Mouse (Mus musculus) heart, adult 2 months (tissue): ENCODE data around the gene Bmp7. TPM values are rescaled to one million over a fixed set of nuclear protein-coding genes. Genes with fewer than 3 reads are reported as not detected.
A peak's percentile ranks its signal among the peaks of the same experiment; 100 is the strongest.

Experiments
- DNase-seq, 2 experiments: peaks; one replicate each; pipeline ENCODE4 v3.0.0; 2021
- H3K27ac ChIP-seq: fragments of 200-600 bp; 2 replicates; pipeline ENCODE4 v1.8.1; 2022
- H3K27me3 ChIP-seq: fragments of 200-500 bp; 2 replicates; pipeline ENCODE4 v1.6.1; 2012; ENCODE audit warnings: mild to moderate bottlenecking, low read length, inconsistent platforms, mixed read lengths; ENCODE audit not compliant: control insufficient read depth, insufficient read depth
- H3K36me3 ChIP-seq: fragments of 200-500 bp; 2 replicates; pipeline ENCODE4 v1.6.1; 2012; ENCODE audit warnings: low read length, inconsistent platforms; ENCODE audit not compliant: control insufficient read depth, insufficient read depth
- H3K4me1 ChIP-seq: fragments of 200-500 bp; 2 replicates; pipeline ENCODE4 v1.6.1; 2011; ENCODE audit warnings: low read length; ENCODE audit not compliant: control insufficient read depth, insufficient read depth
- H3K4me3 ChIP-seq: fragments of 200-600 bp; 2 replicates; pipeline ENCODE4 v1.8.1; 2022
- H3K79me2 ChIP-seq: fragments of 200-500 bp; replicated peaks from 2 replicates; pipeline ENCODE4 v1.6.1; 2012; ENCODE audit warnings: mild to moderate bottlenecking, inconsistent platforms, low read length, moderate library complexity, mixed read lengths; ENCODE audit not compliant: control insufficient read depth, insufficient read depth
- H3K9ac ChIP-seq: fragments of 200-500 bp; 2 replicates; pipeline ENCODE4 v1.6.1; 2012; ENCODE audit warnings: low read depth, mild to moderate bottlenecking, control low read depth, inconsistent platforms, low read length, mixed read lengths
- CTCF ChIP-seq: fragments of 200-600 bp; IDR thresholded peaks from 2 replicates; pipeline ENCODE4 v1.8.1; 2022; ENCODE audit warnings: antibody characterized with exemption, mild to moderate bottlenecking, moderate library complexity
- EP300 ChIP-seq: fragments of 200-500 bp; IDR thresholded peaks from 2 replicates; pipeline ENCODE4 v1.6.1; 2011; ENCODE audit warnings: low read depth, low read length, control low read depth; ENCODE audit not compliant: insufficient read depth
- POLR2A ChIP-seq: fragments of 200-500 bp; IDR thresholded peaks from 2 replicates; pipeline ENCODE4 v1.6.1; 2011; ENCODE audit warnings: mild to moderate bottlenecking, low read depth, low read length, control low read depth; ENCODE audit not compliant: insufficient read depth
- WGBS: fragments of 180-500 bp; shearing (Covaris S2); methylation state at CpG from one replicate; pipeline ENCODE4 v1.1.7; 2018; 5-methylcytosine and 5-hydroxymethylcytosine counted together
- intact Hi-C: fragments of 180-260 bp; cut with DNase I; formaldehyde crosslinking; loops from one replicate; pipeline ENCODE4 v1.15.1; 2025
- polyA plus RNA-seq: library from polyadenylated mRNA; depleted of rRNA; stranded (reverse); fragments of >200 nt; gene quantifications from 2 replicates; pipeline ENCODE4 v1.2.3, GENCODE M21; 2012
- total RNA-seq, 2 experiments: library from RNA; stranded (reverse); gene quantifications; 2 replicates each; pipeline ENCODE4 v1.2.3; 2021

Bmp7 gene
- total and polyA plus RNA-seq, 3 experiments = 0.86 to 2.1 (median 0.94) TPM

- Histone ChIP-seq H3K9ac (no peak overlapping the region), H3K36me3 (no peaks in the 10 kb centered on the region), H3K27me3 (no peaks in the 10 kb centered on the region), H3K27ac (no peak overlapping the region), H3K4me3 (no peak overlapping the region), H3K79me2 (no peaks in the 10 kb centered on the region), H3K4me1 (no peaks in the 10 kb centered on the region)
- intact Hi-C loops = no loop called here
- TF ChIP-seq CTCF = no peak
- no peak for TF ChIP-seq POLR2A
- no peak for TF ChIP-seq EP300
- 71% methylated on average over 6 of the region's 6 CpGs for WGBS
- no peak for DNase-seq
Observed at GRCm38 (mm10) chr2:172924961-172925360, 15.2 kb downstream of the Bmp7 start.

- H3K36me3 ChIP-seq = no peaks in the 10 kb centered on the region
- no peak overlapping the region for H3K9ac ChIP-seq
- no peak overlapping the region for H3K27ac ChIP-seq
- peak; percentile 31 to 42 for DNase-seq
- H3K4me1 ChIP-seq = no peaks in the 10 kb centered on the region
- intact Hi-C loops = no loop called here
- no peaks in the 10 kb centered on the region for H3K27me3 ChIP-seq
- 48% methylated on average over 7 of the region's 7 CpGs for WGBS
- H3K79me2 ChIP-seq = no peaks in the 10 kb centered on the region
- TF ChIP-seq CTCF = no peak
- no peak for TF ChIP-seq POLR2A
- no peak overlapping the region for H3K4me3 ChIP-seq
Observed at GRCm38 (mm10) chr2:172923198-172923597, 16.9 kb downstream of the Bmp7 start.

- Histone ChIP-seq H3K4me3 (no peak overlapping the region), H3K9ac (no peak overlapping the region), H3K36me3 (no peaks in the 10 kb centered on the region), H3K4me1 (no peaks in the 10 kb centered on the region), H3K27ac (no peak overlapping the region), H3K79me2 (no peaks in the 10 kb centered on the region), H3K27me3 (no peaks in the 10 kb centered on the region)
- WGBS = 82% methylated on average over 5 of the region's 5 CpGs
- DNase-seq = no peak
- TF ChIP-seq CTCF (no peak), EP300 (no peak), POLR2A (no peak)
- intact Hi-C loops = no loop called here
Observed at GRCm38 (mm10) chr2:172922597-172922996, 17.5 kb downstream of the Bmp7 start.

- TF ChIP-seq POLR2A (no peak), EP300 (no peak), CTCF (peak; percentile 7; the same call in 1 of the 2 replicates)
- Histone ChIP-seq H3K79me2 (no peaks in the 10 kb centered on the region), H3K4me1 (no peaks in the 10 kb centered on the region), H3K27ac (no peak overlapping the region), H3K27me3 (no peaks in the 10 kb centered on the region), H3K9ac (no peak overlapping the region), H3K4me3 (no peak overlapping the region), H3K36me3 (no peaks in the 10 kb centered on the region)
- peak; percentile 24 to 53 for DNase-seq
- 60% methylated on average over 14 of the region's 14 CpGs for WGBS
- intact Hi-C loops = no loop called here
Observed at GRCm38 (mm10) chr2:172914018-172914417, 26.1 kb downstream of the Bmp7 start.

- TF ChIP-seq POLR2A (no peak), EP300 (no peak), CTCF (no peak)
- H3K79me2 ChIP-seq = no peaks in the 10 kb centered on the region
- DNase-seq = peak in 1 of 2 experiments; percentile 23
- H3K27ac ChIP-seq = no peak overlapping the region
- intact Hi-C loops = no loop called here
- 21% methylated on average over 5 of the region's 5 CpGs for WGBS
- no peak overlapping the region for H3K4me3 ChIP-seq
- no peak overlapping the region for H3K9ac ChIP-seq
- no peaks in the 10 kb centered on the region for H3K36me3 ChIP-seq
- no peaks in the 10 kb centered on the region for H3K4me1 ChIP-seq
- H3K27me3 ChIP-seq = no peaks in the 10 kb centered on the region
Observed at GRCm38 (mm10) chr2:172911715-172912114, 28.4 kb downstream of the Bmp7 start.

- H3K4me3 ChIP-seq = no peak overlapping the region
- H3K79me2 ChIP-seq = no peaks in the 10 kb centered on the region
- no peaks in the 10 kb centered on the region for H3K36me3 ChIP-seq
- no peak overlapping the region for H3K27ac ChIP-seq
- H3K9ac ChIP-seq = no peak overlapping the region
- peak in 1 of 2 experiments; percentile 31 for DNase-seq
- H3K4me1 ChIP-seq = no peaks in the 10 kb centered on the region
- intact Hi-C loops = no loop called here
- 55% methylated on average over 6 of the region's 6 CpGs for WGBS
- H3K27me3 ChIP-seq = no peaks in the 10 kb centered on the region
- TF ChIP-seq CTCF (no peak), EP300 (no peak), POLR2A (no peak)
Observed at GRCm38 (mm10) chr2:172911157-172911556, 29.0 kb downstream of the Bmp7 start.

- WGBS = 73% methylated on average over 6 of the region's 6 CpGs
- H3K4me1 ChIP-seq = no peaks in the 10 kb centered on the region
- intact Hi-C loops = no loop called here
Observed at GRCm38 (mm10) chr2:172909463-172909862, 30.7 kb downstream of the Bmp7 start.

More at GRCm38 (mm10) chr2:172909463-172909862, 30.7 kb downstream of the Bmp7 start:
- Histone ChIP-seq H3K9ac (no peak overlapping the region), H3K27me3 (no peaks in the 10 kb centered on the region), H3K27ac (no peak overlapping the region), H3K36me3 (no peaks in the 10 kb centered on the region), H3K79me2 (no peaks in the 10 kb centered on the region), H3K4me3 (no peak overlapping the region)
- DNase-seq = no peak
- TF ChIP-seq CTCF = no peak
- no peak for TF ChIP-seq POLR2A
- no peak for TF ChIP-seq EP300
